Mouse (Mus musculus) CH12.LX (cell line): ENCODE results near the gene Fam198b. TPM values are rescaled to one million over a fixed set of nuclear protein-coding genes. Genes with fewer than 3 reads are reported as not detected.

Experiments
- DNase-seq: peaks from one replicate; pipeline ENCODE4 v3.0.0-alpha.2; 2013; ENCODE audit errors: extremely low read depth
- H3K27ac ChIP-seq: 2 replicates; pipeline ENCODE4 v1.5.1; 2012; ENCODE audit warnings: low read depth, mild to moderate bottlenecking, control low read depth, moderate library complexity; ENCODE audit not compliant: insufficient read depth
- H3K27me3 ChIP-seq: replicated peaks from 2 replicates; pipeline ENCODE3; 2012; ENCODE audit warnings: inconsistent platforms
- H3K36me3 ChIP-seq, 2 experiments: replicated peaks in 1 of 2; 2 replicates each; pipeline versions ENCODE3 to v1.6.1; 2012; ENCODE audit warnings: inconsistent platforms in 1 of 2, low read length in 1 of 2, mild to moderate bottlenecking in 1 of 2, mixed read lengths in 1 of 2, moderate library complexity in 1 of 2; ENCODE audit not compliant: control insufficient read depth in 1 of 2, insufficient read depth in 1 of 2
- H3K4me1 ChIP-seq, 2 experiments: 2 replicates each; pipeline ENCODE4 v1.6.1; 2012; ENCODE audit warnings: inconsistent platforms in 1 of 2, moderate library complexity in 1 of 2; ENCODE audit not compliant: insufficient read depth in 2 of 2, control insufficient read depth in 1 of 2
- H3K4me2 ChIP-seq: 2 replicates; pipeline ENCODE4 v1.6.1; 2012; ENCODE audit warnings: low read depth, mild to moderate bottlenecking, control low read depth; ENCODE audit not compliant: poor library complexity, insufficient read depth, severe bottlenecking
- H3K4me3 ChIP-seq, 3 experiments: fragments of 150-350 bp in 1 of 3; sonication (generic) in 1 of 3; replicated peaks in 1 of 3; 2 replicates each; pipeline versions ENCODE3 to v1.5.1; 2011 to 2012; ENCODE audit warnings: low read depth in 2 of 3, low read length in 2 of 3, mild to moderate bottlenecking in 2 of 3, moderate library complexity in 2 of 3, control low read depth in 1 of 3, improper control_type of control experiment in 1 of 3, inconsistent platforms in 1 of 3, mixed read lengths in 1 of 3; ENCODE audit not compliant: poor library complexity in 1 of 3
- H3K79me2 ChIP-seq: replicated peaks from 2 replicates; pipeline ENCODE4 v1.6.1; 2012; ENCODE audit warnings: mild to moderate bottlenecking, moderate library complexity; ENCODE audit not compliant: control insufficient read depth, poor library complexity, insufficient read depth, severe bottlenecking; ENCODE audit errors: extremely low read depth
- H3K9ac ChIP-seq: 2 replicates; pipeline ENCODE4 v1.6.1; 2012; ENCODE audit warnings: low read depth, mild to moderate bottlenecking, control low read depth, moderate library complexity; ENCODE audit not compliant: insufficient read depth
- H3K9me3 ChIP-seq: replicated peaks from 2 replicates; pipeline ENCODE3; 2012; ENCODE audit warnings: low read length, inconsistent platforms, mixed read lengths
- BHLHE40 ChIP-seq: IDR thresholded peaks from 2 replicates; pipeline ENCODE4 v1.6.1; 2011; ENCODE audit warnings: mild to moderate bottlenecking, low read depth, low read length, improper control_type of control experiment
- CHD2 ChIP-seq: IDR thresholded peaks from 2 replicates; pipeline ENCODE4 v1.6.1; 2011; ENCODE audit warnings: low read length, improper control_type of control experiment
- ELF1 ChIP-seq: IDR thresholded peaks from 2 replicates; pipeline ENCODE4 v1.6.1; 2014; ENCODE audit warnings: low read depth, mild to moderate bottlenecking, inconsistent platforms, low read length, improper control_type of control experiment
- EP300 ChIP-seq: IDR thresholded peaks from 2 replicates; pipeline ENCODE4 v1.6.1; 2011; ENCODE audit warnings: low read length, improper control_type of control experiment
- ETS1 ChIP-seq: conservative IDR thresholded peaks from 2 replicates; pipeline ENCODE4 v1.6.1; 2012; ENCODE audit warnings: low read depth, mild to moderate bottlenecking, inconsistent platforms, low read length, improper control_type of control experiment, moderate library complexity
- GABPA ChIP-seq: IDR thresholded peaks from 2 replicates; pipeline ENCODE4 v1.6.1; 2012; ENCODE audit warnings: low read depth, low read length, improper control_type of control experiment, inconsistent platforms; ENCODE audit not compliant: insufficient replicate concordance
- IRF4 ChIP-seq: IDR thresholded peaks from 2 replicates; pipeline ENCODE4 v1.6.1; 2014; ENCODE audit warnings: low read depth, mild to moderate bottlenecking, inconsistent platforms, low read length, improper control_type of control experiment
- JUN ChIP-seq: IDR thresholded peaks from 2 replicates; pipeline ENCODE4 v1.6.1; 2011; ENCODE audit warnings: low read depth, mild to moderate bottlenecking, low read length, improper control_type of control experiment, moderate library complexity; ENCODE audit not compliant: insufficient read depth
- JUND ChIP-seq: conservative IDR thresholded peaks from 2 replicates; pipeline ENCODE4 v1.6.1; 2011; ENCODE audit warnings: low read depth, low read length, improper control_type of control experiment
- KAT2A ChIP-seq: IDR thresholded peaks from 2 replicates; pipeline ENCODE4 v1.6.1; 2012; ENCODE audit warnings: low read length, improper control_type of control experiment, inconsistent platforms; ENCODE audit not compliant: insufficient replicate concordance
- MAX ChIP-seq: IDR thresholded peaks from 2 replicates; pipeline ENCODE4 v1.6.1; 2011; ENCODE audit warnings: low read length, improper control_type of control experiment
- MAZ ChIP-seq: IDR thresholded peaks from 2 replicates; pipeline ENCODE4 v1.6.1; 2012; ENCODE audit warnings: low read depth, mild to moderate bottlenecking, inconsistent platforms, low read length, improper control_type of control experiment, moderate library complexity
- MYC ChIP-seq: IDR thresholded peaks from 2 replicates; pipeline ENCODE4 v1.6.1; 2011; ENCODE audit warnings: low read depth, mild to moderate bottlenecking, improper control_type of control experiment, low read length
- NELFE ChIP-seq: IDR thresholded peaks from 2 replicates; pipeline ENCODE4 v1.6.1; 2011; ENCODE audit warnings: low read depth, low read length, improper control_type of control experiment
- NRF1 ChIP-seq: IDR thresholded peaks from 2 replicates; pipeline ENCODE4 v1.6.1; 2014; ENCODE audit warnings: low read depth, mild to moderate bottlenecking, inconsistent platforms, low read length, improper control_type of control experiment, moderate library complexity
- PAX5 ChIP-seq: IDR thresholded peaks from 2 replicates; pipeline ENCODE4 v1.6.1; 2012; ENCODE audit warnings: low read length, inconsistent platforms, mixed read lengths
- POLR2AphosphoS2 ChIP-seq: IDR thresholded peaks from 2 replicates; pipeline ENCODE4 v1.6.1; 2011; ENCODE audit warnings: low read depth, low read length, improper control_type of control experiment
- RAD21 ChIP-seq: IDR thresholded peaks from 2 replicates; pipeline ENCODE4 v1.6.1; 2011; ENCODE audit warnings: low read depth, mild to moderate bottlenecking, low read length, improper control_type of control experiment, moderate library complexity
- RCOR1 ChIP-seq: conservative IDR thresholded peaks from 2 replicates; pipeline ENCODE4 v1.6.1; 2012; ENCODE audit warnings: low read depth, mild to moderate bottlenecking, inconsistent platforms, low read length, improper control_type of control experiment
- SIN3A ChIP-seq: IDR thresholded peaks from 2 replicates; pipeline ENCODE4 v1.6.1; 2012; ENCODE audit warnings: low read length, improper control_type of control experiment, inconsistent platforms
- SMC3 ChIP-seq: IDR thresholded peaks from 2 replicates; pipeline ENCODE4 v1.6.1; 2011; ENCODE audit warnings: low read depth, low read length, improper control_type of control experiment
- TBP ChIP-seq: conservative IDR thresholded peaks from 2 replicates; pipeline ENCODE4 v1.6.1; 2011; ENCODE audit warnings: low read depth, low read length, improper control_type of control experiment
- UBTF ChIP-seq: IDR thresholded peaks from 2 replicates; pipeline ENCODE4 v1.6.1; 2012; ENCODE audit warnings: low read depth, mild to moderate bottlenecking, inconsistent platforms, low read length, improper control_type of control experiment, moderate library complexity
- USF2 ChIP-seq: conservative IDR thresholded peaks from 2 replicates; pipeline ENCODE4 v1.6.1; 2011; ENCODE audit warnings: low read depth, low read length, improper control_type of control experiment
- ZC3H11A ChIP-seq: IDR thresholded peaks from 2 replicates; pipeline ENCODE4 v1.6.1; 2012; ENCODE audit warnings: low read depth, mild to moderate bottlenecking, inconsistent platforms, low read length, improper control_type of control experiment
- ZKSCAN1 ChIP-seq: IDR thresholded peaks from 2 replicates; pipeline ENCODE4 v1.6.1; 2012; ENCODE audit warnings: low read depth, inconsistent platforms, low read length, improper control_type of control experiment, borderline replicate concordance
- dilution Hi-C: fragments of 300-500 bp; cut with MboI; formaldehyde crosslinking; loops from 2 replicates; pipeline ENCODE4 v1.14.3; 2020; ENCODE audit warnings: low sequenced_read_pairs; ENCODE audit not compliant: extremely low pct_unique_long_range_greater_than_20kb, extremely low pct_ligation_motif_present
- in situ Hi-C: fragments of 300-500 bp; cut with MboI; formaldehyde crosslinking; loops from 3 replicates; pipeline ENCODE4 v1.14.3; 2019; ENCODE audit warnings: low sequenced_read_pairs, low pct_ligation_motif_present, low pct_unique_long_range_greater_than_20kb, mixed read lengths
- polyA plus RNA-seq: library from polyadenylated mRNA; unstranded; fragments of >175 nt; gene quantifications from 2 replicates; pipeline ENCODE4 v1.2.1, GENCODE M21; 2012; ENCODE audit warnings: low read depth; ENCODE audit not compliant: insufficient read length
- total RNA-seq, 2 experiments: library from RNA; depleted of rRNA; stranded (reverse); fragments of 300-350 nt in 1 of 2; fragments of >200 nt in 1 of 2; gene quantifications; 2 replicates each; pipeline ENCODE4 v1.2.3; 2012 to 2014

Fam198b gene
- total and polyA plus RNA-seq, 3 experiments: 1.2 to 8.5 (median 4.0) TPM

GRCm38 (mm10) chr3:79852654-79853166 lies 31.6 kb upstream of the Fam198b start, which contains the start of gene Tmem144:
Tmem144 (minus strand) TSS chr3:79852773.
- Histone ChIP-seq H3K4me3 (no peak within 1 kb of the TSS), H3K4me1 (peaks cover 6 to 12% of the 10 kb centered on the region in 2 experiments), H3K27me3 (no peaks in the 10 kb centered on the region), H3K79me2 (no peaks in the 10 kb centered on the region), H3K9me3 (no peaks in the 10 kb centered on the region), H3K4me2 (no peak within 1 kb of the TSS), H3K36me3 (no peaks in the 10 kb centered on the region), H3K27ac (no peak within 1 kb of the TSS), H3K9ac (no peak within 1 kb of the TSS)
- TF ChIP-seq GABPA (no peak), TBP (no peak), POLR2AphosphoS2 (no peak), PAX5 (no peak), SMC3 (no peak), NRF1 (no peak), KAT2A (no peak), ZC3H11A (no peak), MAZ (no peak), JUND (no peak), ETS1 (no peak), CHD2 (no peak), MAX (no peak), RCOR1 (no peak), EP300 (no peak), SIN3A (no peak), NELFE (no peak), UBTF (no peak), RAD21 (no peak)
- in situ Hi-C loops: no loop called here
- DNase-seq: no peak
- dilution Hi-C loops: no loop called here

- H3K4me2 ChIP-seq: no peak overlapping the region
- no peaks in the 10 kb centered on the region for H3K79me2 ChIP-seq
- no peaks in the 10 kb centered on the region for H3K27me3 ChIP-seq
- no peak for TF ChIP-seq MYC
- TF ChIP-seq NELFE: no peak
- TF ChIP-seq KAT2A: no peak
- TF ChIP-seq MAZ: no peak
- no peak for TF ChIP-seq TBP
- TF ChIP-seq ZC3H11A: no peak
- TF ChIP-seq MAX: no peak
- no peak for TF ChIP-seq JUN
- TF ChIP-seq ZKSCAN1: no peak
- TF ChIP-seq JUND: no peak
- no peak for TF ChIP-seq EP300
- TF ChIP-seq NRF1: no peak
- no peak for TF ChIP-seq RAD21
- TF ChIP-seq BHLHE40: no peak
- TF ChIP-seq ELF1: no peak
- no peak for TF ChIP-seq USF2
- no peak for TF ChIP-seq IRF4
- H3K9me3 ChIP-seq: no peaks in the 10 kb centered on the region
- H3K4me1 ChIP-seq: peaks cover 6 to 18% of the 10 kb centered on the region in 2 experiments
- in situ Hi-C loops (no loop called here), dilution Hi-C loops (no loop called here)
- H3K36me3 ChIP-seq: no peaks in the 10 kb centered on the region
- no peak overlapping the region for H3K4me3 ChIP-seq
- H3K9ac ChIP-seq: no peak overlapping the region
- H3K27ac ChIP-seq: no peak overlapping the region
- DNase-seq: no peak
These were observed 26.6 kb upstream of the Fam198b start for GRCm38 (mm10) chr3:79857780-79858179.
